Mouse (Mus musculus) megakaryocyte-erythroid progenitor cell, adult 5 weeks (primary cell): ENCODE data around the gene Snupn. TPM values are rescaled to one million over a fixed set of nuclear protein-coding genes. Genes with fewer than 3 reads are reported as not detected.

ENCODE experiments used
- polyA plus RNA-seq: library from polyadenylated mRNA; stranded (reverse); fragments of >175 nt; gene quantifications from 2 replicates; pipeline ENCODE4 v1.2.3, GENCODE M21; 2012

The Snupn gene
- polyA plus RNA-seq, result 1.00 and 1.1 TPM in 2 replicates

DNA sequence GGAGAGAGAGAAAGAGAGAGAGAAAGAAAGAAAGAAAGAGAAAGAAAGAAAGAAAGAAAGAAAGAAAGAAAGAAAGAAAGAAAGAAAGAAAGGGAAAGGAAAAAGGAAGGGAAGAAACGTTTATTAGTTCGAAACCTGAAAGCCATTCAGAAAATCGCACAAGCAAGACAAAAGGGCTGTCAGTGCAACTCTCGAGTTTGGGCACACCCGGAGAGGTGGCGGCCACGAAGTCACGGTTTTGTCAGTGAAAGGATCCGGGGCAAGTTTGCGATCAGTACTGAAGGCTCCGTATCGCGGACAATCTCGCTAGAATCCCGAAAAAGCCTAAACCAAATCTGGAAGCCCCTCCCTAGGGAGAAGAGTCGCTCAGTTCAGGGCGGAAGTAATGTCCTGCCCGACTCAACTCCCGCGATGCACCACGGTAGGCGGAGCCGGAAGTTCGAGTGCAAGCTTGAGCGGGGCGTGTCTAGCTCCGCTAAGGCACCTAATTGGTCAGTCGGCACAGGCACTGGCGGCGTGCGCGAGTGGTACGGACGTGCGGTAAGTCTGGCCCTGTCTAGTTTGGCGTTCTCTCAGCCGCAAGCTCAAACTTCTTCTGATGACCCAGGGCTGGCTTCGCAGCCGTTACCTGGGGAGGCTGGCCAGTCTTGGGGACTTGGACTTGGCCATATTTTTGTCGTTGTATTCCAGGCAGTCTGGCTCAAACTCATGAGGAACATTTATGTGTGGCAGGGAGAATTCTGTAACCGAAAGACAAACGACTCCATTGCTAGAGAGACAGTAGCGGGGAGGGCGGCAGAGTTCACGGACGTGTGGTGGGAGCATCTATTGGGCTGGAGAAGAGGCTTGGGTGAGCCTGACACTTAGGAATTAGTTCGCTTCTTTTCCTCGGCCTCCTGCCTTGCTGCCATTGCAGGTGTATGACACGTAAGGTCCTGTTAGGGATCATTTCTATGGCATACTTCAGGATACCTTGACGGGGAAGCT is at the start of gene Snupn:
Gene Snupn (plus strand): TSS at position 465 of the 987 bp plus-strand sequence.

DNA sequence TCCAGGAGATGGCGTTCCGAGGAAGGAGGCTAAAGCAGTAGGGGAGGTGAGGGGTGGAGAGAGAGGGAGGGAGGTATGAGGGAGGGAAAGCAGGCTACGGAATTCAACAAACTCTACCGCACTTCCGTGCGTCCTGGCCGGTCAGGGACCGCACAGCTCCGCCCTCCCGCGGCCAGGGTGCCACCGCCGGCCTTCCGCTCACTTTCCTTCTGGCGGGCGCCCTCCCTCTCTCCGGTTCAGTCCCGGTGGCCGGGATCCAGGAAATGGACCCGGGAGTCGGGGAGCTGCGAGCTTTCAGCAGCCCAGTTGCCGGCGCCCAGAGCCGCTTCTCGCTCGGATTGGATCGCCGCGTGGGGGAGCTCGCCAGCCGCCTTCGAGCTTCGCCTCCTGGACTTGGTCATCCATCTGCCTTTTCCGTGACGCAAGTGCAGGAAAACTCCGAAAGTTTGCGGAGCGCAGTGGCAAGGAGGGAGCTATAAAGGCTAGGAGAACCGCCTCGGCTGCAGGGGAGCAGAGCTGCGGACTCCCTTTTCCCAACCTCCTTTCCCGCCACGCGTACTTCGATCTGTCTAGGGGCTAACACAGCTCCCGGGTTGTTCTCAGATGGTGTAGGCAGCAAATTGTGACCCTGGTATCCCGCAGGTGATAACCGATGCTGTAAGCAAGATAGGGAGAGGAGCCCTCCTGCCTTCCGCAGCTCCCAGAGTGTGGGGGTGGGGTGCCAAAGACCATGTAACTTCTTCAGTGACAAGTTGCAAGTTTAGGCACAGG is 22.5 kb upstream of the Snupn start, which contains the start of gene Snx33:
Gene Snx33 (minus strand): TSS at position 331 of the 771 bp plus-strand sequence.

DNA sequence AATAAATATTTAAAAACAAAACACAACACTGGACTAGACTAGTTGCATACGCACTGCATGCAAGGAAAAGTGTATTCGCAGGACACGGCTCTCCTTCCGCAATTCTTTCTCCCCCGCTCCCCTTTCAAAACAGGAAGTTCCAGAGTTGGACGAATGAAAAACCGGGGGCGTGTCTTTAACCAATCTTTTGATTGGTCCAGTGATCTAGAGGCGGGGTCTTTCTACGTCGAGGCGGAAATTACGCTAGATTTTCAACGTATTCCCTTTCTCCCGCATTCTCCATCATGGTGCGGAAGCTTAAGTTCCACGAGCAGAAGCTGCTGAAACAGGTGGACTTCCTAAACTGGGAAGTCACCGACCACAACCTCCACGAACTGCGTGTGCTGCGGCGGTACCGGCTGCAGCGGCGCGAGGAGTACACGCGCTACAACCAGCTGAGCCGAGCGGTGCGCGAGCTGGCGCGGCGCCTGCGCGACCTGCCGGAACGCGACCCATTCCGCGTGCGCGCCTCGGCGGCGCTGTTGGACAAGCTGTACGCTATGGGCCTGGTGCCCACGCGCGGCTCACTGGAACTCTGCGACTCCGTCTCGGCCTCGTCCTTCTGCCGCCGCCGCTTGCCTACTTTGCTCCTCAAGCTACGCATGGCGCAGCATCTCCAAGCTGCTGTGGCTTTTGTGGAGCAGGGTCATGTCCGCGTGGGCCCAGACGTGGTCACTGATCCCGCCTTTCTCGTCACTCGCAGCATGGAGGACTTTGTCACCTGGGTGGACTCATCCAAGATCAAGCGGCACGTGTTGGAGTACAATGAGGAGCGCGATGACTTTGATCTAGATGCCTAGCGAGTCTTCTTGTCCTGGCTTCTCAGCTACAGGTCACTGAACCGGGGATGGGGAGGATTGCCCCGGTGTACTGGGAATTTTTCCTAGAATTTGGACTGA is 13.2 kb upstream of the Snupn start, which contains the start of gene Imp3:
Gene Imp3 (plus strand): TSS at position 253 of the 938 bp plus-strand sequence.

DNA sequence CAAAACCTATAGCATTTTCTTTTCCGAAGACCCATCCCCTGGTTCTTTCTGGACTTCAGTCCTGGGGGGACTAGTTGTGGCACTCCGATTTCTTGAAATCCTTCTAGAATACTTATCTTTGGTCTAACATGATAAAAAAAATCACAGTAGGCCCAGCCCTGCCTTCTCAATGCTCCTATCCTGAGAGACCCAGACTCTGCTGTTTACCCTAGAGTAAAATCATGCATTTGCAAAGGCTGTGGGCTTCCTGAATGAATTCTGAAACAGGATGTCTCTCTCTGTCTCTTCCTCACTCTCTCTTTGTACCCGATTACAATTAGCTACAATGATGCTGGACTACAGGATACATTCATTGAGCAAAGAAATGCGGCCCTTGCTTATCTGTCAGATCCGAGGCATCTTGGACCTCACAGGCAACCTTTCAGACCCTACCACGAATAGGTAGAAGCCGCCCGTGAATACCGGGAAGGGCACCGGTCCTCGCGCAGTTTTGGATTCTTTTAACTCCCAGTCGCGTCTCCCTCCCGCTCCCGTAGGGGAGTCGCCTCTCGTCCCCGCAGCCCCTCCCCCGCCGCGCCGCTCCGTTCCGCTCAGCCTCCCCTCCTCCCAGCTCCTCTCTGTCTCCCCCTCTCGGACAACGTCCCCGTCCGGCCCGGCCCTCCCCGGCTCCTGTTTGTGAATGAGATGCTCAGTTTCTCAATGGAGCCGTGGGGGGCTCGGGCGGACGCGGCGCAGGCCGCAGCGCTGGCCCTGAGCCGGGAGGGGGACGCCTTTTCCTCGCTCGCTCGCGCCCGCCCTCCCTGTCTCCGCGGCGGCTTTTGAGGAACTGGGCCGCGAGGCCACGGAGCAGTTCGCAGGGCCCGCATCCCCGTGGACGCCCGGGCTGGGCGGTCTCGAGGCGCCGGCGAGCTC is 43.9 kb downstream of the Snupn start, which contains the start of gene Ptpn9:
Gene Ptpn9 (plus strand): TSS at position 638 of the 912 bp plus-strand sequence.

Other genes with a start within 250 kb of the Snupn start
- 0.11 TPM in 1 of 2 replicates, not detected in the other for gene Lingo1, start 154.4 kb upstream of the Snupn start, polyA plus RNA-seq
- gene Odf3l1, start 86.2 kb upstream of the Snupn start, polyA plus RNA-seq, result not detected in 2 replicates
- 0.02 TPM in 2 replicates for gene Cspg4, start 85.8 kb upstream of the Snupn start, polyA plus RNA-seq
- gene Snx33, start 22.5 kb upstream of the Snupn start, polyA plus RNA-seq, result 1.9 and 2.0 TPM in 2 replicates
- 71.9 and 81.0 TPM in 2 replicates for gene Imp3, start 13.4 kb upstream of the Snupn start, polyA plus RNA-seq
- gene Ptpn9, start 44.0 kb downstream of the Snupn start, polyA plus RNA-seq, result 24.6 and 34.3 TPM in 2 replicates
- 12.6 and 17.1 TPM in 2 replicates for gene Sin3a, start 121.2 kb downstream of the Snupn start, polyA plus RNA-seq
- 99.3 and 110 TPM in 2 replicates for gene Man2c1, start 179.8 kb downstream of the Snupn start, polyA plus RNA-seq
- gene Neil1, start 197.4 kb downstream of the Snupn start, polyA plus RNA-seq, result 18.0 and 20.0 TPM in 2 replicates
- 46.9 and 50.6 TPM in 2 replicates for gene Commd4, start 207.5 kb downstream of the Snupn start, polyA plus RNA-seq